Mouse (Mus musculus): Measurements from ENCODE around the gene Slc7a7. TPM values are rescaled to one million over a fixed set of nuclear protein-coding genes. Genes with fewer than 3 reads are reported as not detected.

Gene Slc7a7
- polyA plus RNA-seq, 1 experiment: 0.35 TPM

DNA sequence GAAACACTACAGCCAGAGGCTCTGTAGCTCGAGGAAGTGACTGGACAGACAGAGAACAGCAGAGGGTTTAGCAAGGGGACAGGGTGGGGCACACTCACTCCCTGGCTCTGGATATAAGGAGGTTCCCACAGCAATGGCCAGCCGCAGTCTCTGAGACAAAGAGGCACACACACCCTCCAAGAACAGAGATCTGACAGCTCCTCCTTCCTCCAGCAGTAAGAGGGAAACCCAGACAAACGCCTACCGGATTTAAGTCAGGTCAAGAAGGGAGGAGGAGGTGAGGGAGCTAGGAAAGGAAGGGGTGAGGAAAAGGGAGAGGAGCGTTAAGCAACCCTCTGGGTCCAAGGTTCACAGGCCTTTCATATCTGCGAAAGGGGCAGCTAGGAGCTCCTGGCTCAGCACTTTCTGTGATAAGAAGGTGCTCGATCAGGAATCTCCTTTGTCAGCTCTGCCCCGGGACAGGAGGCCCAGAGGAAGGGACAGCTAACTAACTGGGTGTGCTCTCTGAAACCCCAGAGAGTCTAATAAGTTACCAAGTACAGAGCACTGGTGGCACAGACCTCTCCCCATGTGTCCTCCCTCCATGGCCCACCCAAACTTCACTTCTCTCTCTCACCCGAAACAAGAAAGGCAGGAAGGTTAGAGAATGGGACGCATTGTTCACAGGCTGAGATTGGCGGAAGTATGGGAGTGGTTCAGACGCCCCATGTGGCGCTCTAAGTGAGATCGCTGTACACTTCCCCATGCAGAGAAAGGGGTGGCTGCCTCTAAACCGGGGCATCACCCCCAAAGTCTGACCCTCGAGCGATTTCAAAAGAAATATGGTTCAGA, 7.4 kb downstream of the Slc7a7 start:
- no peak for TF ChIP-seq MYOG (IDR thresholded peaks at IDR 0.05; ENCODE audit: control insufficient read depth, extremely low read depth, insufficient read length)
- H3K79me2 ChIP-seq (ENCODE audit: control insufficient read depth, insufficient read depth): no peaks in the 10 kb centered on the region
- H3K36me3 ChIP-seq (ENCODE audit: control insufficient read depth, insufficient read depth): no peaks in the 10 kb centered on the region
- no peaks in the 10 kb centered on the region for H3K27me3 ChIP-seq (ENCODE audit: control insufficient read depth, insufficient read depth, insufficient read length)
- no peaks in the 10 kb centered on the region for H3K79me3 ChIP-seq (ENCODE audit: low read depth)
- H3ac ChIP-seq (ENCODE audit: control insufficient read depth, insufficient read length, low read depth): no peak overlapping the region
- no peak overlapping the region for H3K4me3 ChIP-seq (ENCODE audit: insufficient read depth, poor library complexity, severe bottlenecking)

GRCm38 (mm10) chr14:54409057-54409645, 8.4 kb downstream of the Slc7a7 start:
- Histone ChIP-seq H3ac (ENCODE audit: control insufficient read depth, insufficient read length, low read depth) (no peak overlapping the region), H3K27me3 (ENCODE audit: control insufficient read depth, insufficient read depth, insufficient read length) (no peaks in the 10 kb centered on the region), H3K79me2 (ENCODE audit: control insufficient read depth, insufficient read depth) (no peaks in the 10 kb centered on the region), H3K36me3 (ENCODE audit: control insufficient read depth, insufficient read depth) (no peaks in the 10 kb centered on the region), H3K79me3 (ENCODE audit: low read depth) (no peaks in the 10 kb centered on the region), H3K4me3 (ENCODE audit: insufficient read depth, poor library complexity, severe bottlenecking) (no peak overlapping the region)
- TF ChIP-seq USF1 (IDR thresholded peaks at IDR 0.05; ENCODE audit: low read depth) (no peak), CTCF (IDR thresholded peaks at IDR 0.05; ENCODE audit: control insufficient read depth, insufficient read depth, insufficient read length) (no peak), FOSL1 (IDR thresholded peaks at IDR 0.05; ENCODE audit: insufficient read depth, low read length, poor library complexity, severe bottlenecking) (no peak), MYOG (IDR thresholded peaks at IDR 0.05; ENCODE audit: control insufficient read depth, extremely low read depth, insufficient read length) (no peak), MAX (IDR thresholded peaks at IDR 0.05) (no peak), MYOD1 (IDR thresholded peaks at IDR 0.05; ENCODE audit: control insufficient read depth, insufficient read length, low read depth) (no peak), CEBPB (IDR thresholded peaks at IDR 0.05; ENCODE audit: low read depth) (no peak)

GRCm38 (mm10) chr14:54408336-54409056, 9.1 kb downstream of the Slc7a7 start:
- H3K79me2 ChIP-seq (ENCODE audit: control insufficient read depth, insufficient read depth): no peaks in the 10 kb centered on the region
- H3ac ChIP-seq (ENCODE audit: control insufficient read depth, insufficient read length, low read depth): no peak overlapping the region
- H3K79me3 ChIP-seq (ENCODE audit: low read depth): no peaks in the 10 kb centered on the region
- H3K27me3 ChIP-seq (ENCODE audit: control insufficient read depth, insufficient read depth, insufficient read length): no peaks in the 10 kb centered on the region
- H3K4me3 ChIP-seq (ENCODE audit: insufficient read depth, poor library complexity, severe bottlenecking): no peak overlapping the region
- H3K36me3 ChIP-seq (ENCODE audit: control insufficient read depth, insufficient read depth): no peaks in the 10 kb centered on the region
- TF ChIP-seq MYOG (IDR thresholded peaks at IDR 0.05; ENCODE audit: control insufficient read depth, extremely low read depth, insufficient read length) (no peak), MYOD1 (IDR thresholded peaks at IDR 0.05; ENCODE audit: control insufficient read depth, insufficient read length, low read depth) (no peak), CTCF (IDR thresholded peaks at IDR 0.05; ENCODE audit: control insufficient read depth, insufficient read depth, insufficient read length) (no peak), FOSL1 (IDR thresholded peaks at IDR 0.05; ENCODE audit: insufficient read depth, low read length, poor library complexity, severe bottlenecking) (no peak), CEBPB (IDR thresholded peaks at IDR 0.05; ENCODE audit: low read depth) (no peak), MAX (IDR thresholded peaks at IDR 0.05) (no peak), USF1 (IDR thresholded peaks at IDR 0.05; ENCODE audit: low read depth) (no peak)

DNA sequence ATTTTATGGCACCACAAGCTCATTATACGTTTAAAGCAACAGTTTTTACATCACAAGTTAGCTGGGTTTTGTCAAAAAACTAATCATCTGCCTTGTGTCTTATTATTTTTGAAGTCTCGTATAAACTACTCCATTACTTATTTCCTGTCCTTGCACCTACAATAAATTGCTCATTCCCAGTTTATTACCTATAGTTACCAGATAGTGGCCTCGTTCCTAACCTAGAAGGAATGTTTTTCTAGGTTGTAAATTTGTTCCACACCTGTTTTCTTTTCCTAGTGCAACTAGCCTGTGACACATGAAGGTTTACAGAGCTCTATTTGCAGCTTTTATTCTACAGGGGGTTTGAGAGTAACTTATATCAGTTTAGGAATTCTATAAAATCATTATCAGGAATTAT, 15.9 kb downstream of the Slc7a7 start:
- no peak for TF ChIP-seq CEBPB (IDR thresholded peaks at IDR 0.05; ENCODE audit: low read depth)
- TF ChIP-seq MYOD1 (IDR thresholded peaks at IDR 0.05; ENCODE audit: control insufficient read depth, insufficient read length, low read depth): no peak
- no peak for TF ChIP-seq FOSL1 (IDR thresholded peaks at IDR 0.05; ENCODE audit: insufficient read depth, low read length, poor library complexity, severe bottlenecking)
- TF ChIP-seq CTCF (IDR thresholded peaks at IDR 0.05; ENCODE audit: control insufficient read depth, insufficient read depth, insufficient read length): no peak
- TF ChIP-seq MAX (IDR thresholded peaks at IDR 0.05): no peak
- TF ChIP-seq MYOG (IDR thresholded peaks at IDR 0.05; ENCODE audit: control insufficient read depth, extremely low read depth, insufficient read length): no peak
- TF ChIP-seq USF1 (IDR thresholded peaks at IDR 0.05; ENCODE audit: low read depth): no peak
- H3K79me2 ChIP-seq (ENCODE audit: control insufficient read depth, insufficient read depth): no peaks in the 10 kb centered on the region
- no peaks in the 10 kb centered on the region for H3K79me3 ChIP-seq (ENCODE audit: low read depth)
- no peaks in the 10 kb centered on the region for H3K36me3 ChIP-seq (ENCODE audit: control insufficient read depth, insufficient read depth)
- no peak overlapping the region for H3ac ChIP-seq (ENCODE audit: control insufficient read depth, insufficient read length, low read depth)
- H3K27me3 ChIP-seq (ENCODE audit: control insufficient read depth, insufficient read depth, insufficient read length): no peaks in the 10 kb centered on the region
- H3K4me3 ChIP-seq (ENCODE audit: insufficient read depth, poor library complexity, severe bottlenecking): no peak overlapping the region

DNA sequence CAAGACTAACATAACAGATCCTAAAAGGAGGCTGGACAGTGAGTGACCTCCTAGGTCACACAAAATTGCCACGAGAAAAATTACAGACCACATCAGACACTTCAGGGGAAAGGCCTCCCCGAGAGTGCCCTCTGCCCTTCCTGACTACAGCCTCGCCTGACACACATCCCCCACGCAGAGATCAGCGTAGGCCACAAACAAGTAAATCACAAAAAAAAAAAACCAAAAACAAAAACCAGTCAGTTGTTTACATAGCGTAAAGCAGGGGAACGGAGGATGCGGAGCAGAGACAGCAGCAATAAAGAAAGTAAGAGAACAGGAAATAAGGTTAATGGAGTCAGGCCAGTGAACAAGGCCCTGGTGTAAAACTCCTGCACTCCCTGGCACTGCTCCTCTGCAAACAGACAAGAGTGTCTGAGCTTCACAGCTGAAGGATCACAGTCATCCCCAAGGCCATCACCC, 18.6 kb downstream of the Slc7a7 start:
- H3K79me3 ChIP-seq (ENCODE audit: low read depth): no peaks in the 10 kb centered on the region
- no peaks in the 10 kb centered on the region for H3K27me3 ChIP-seq (ENCODE audit: control insufficient read depth, insufficient read depth, insufficient read length)
- no peaks in the 10 kb centered on the region for H3K36me3 ChIP-seq (ENCODE audit: control insufficient read depth, insufficient read depth)
- no peaks in the 10 kb centered on the region for H3K79me2 ChIP-seq (ENCODE audit: control insufficient read depth, insufficient read depth)
- TF ChIP-seq CTCF (IDR thresholded peaks at IDR 0.05; ENCODE audit: control insufficient read depth, insufficient read depth, insufficient read length): no peak
- no peak for TF ChIP-seq MYOD1 (IDR thresholded peaks at IDR 0.05; ENCODE audit: control insufficient read depth, insufficient read length, low read depth)
- TF ChIP-seq CEBPB (IDR thresholded peaks at IDR 0.05; ENCODE audit: low read depth): no peak
- no peak for TF ChIP-seq MYOG (IDR thresholded peaks at IDR 0.05; ENCODE audit: control insufficient read depth, extremely low read depth, insufficient read length)
- no peak for TF ChIP-seq FOSL1 (IDR thresholded peaks at IDR 0.05; ENCODE audit: insufficient read depth, low read length, poor library complexity, severe bottlenecking)
- H3K4me3 ChIP-seq (ENCODE audit: insufficient read depth, poor library complexity, severe bottlenecking): no peak overlapping the region
- no peak overlapping the region for H3ac ChIP-seq (ENCODE audit: control insufficient read depth, insufficient read length, low read depth)
